Comparison of ENCODE assay signal across 17 mouse cellular contexts in the genomic region with DNA sequence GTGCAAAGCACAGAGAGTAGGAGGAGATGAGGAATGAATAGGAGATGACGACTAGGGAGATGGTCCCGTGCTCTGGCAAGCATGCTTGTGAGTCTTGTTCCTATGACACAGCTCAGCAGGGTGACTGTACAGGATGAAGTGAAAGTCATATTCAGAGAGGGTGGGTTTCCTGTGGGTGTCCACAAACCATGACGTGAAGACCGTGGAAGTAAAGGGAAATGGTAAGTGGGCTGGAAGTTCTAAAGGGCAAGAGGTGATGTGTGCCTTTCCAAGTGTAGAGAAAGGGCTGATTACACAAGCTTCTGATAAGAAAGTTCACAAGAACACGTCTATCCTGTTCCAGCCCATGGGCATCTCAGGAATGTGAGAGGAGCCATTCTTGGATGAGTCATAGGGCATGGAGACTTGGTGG.
DNase-seq lines count a peak whose midpoint lies in the region.
"Had no signal": no experiment of that assay in that cellular context is flagged by ENCODE, and none has a peak within 500 bp of the region (broad histone marks: within the 10 kb centered on the region; RNA-seq: fewer than 3 reads in every experiment).

No protein-coding gene starts in this region.

- H3K4me1 ChIP-seq in heart, embryonic 10.5 days: peaks cover 18% of the 10 kb centered on the region
- peaks cover 11% of the 10 kb centered on the region for H3K4me1 ChIP-seq in megakaryocyte, embryonic 14.5 days
- H3K4me1 ChIP-seq: forebrain, embryonic 15.5 days; hindbrain, embryonic 15.5 days; liver, embryonic 15.5 days had no signal

- H3K27ac ChIP-seq in heart, embryonic 10.5 days: no peak overlapping the region
- H3K27ac ChIP-seq: forebrain, embryonic 15.5 days; hindbrain, embryonic 15.5 days; liver, embryonic 15.5 days had no signal

- no peaks in the 10 kb centered on the region for H3K9me3 ChIP-seq in heart, embryonic 10.5 days
- no peaks in the 10 kb centered on the region for H3K9me3 ChIP-seq in megakaryocyte, embryonic 14.5 days
- H3K9me3 ChIP-seq: forebrain, embryonic 15.5 days; hindbrain, embryonic 15.5 days; liver, embryonic 15.5 days had no signal

- DNase-seq in heart, adult 11 months: peak; percentile 88
- no peak for DNase-seq in heart, embryonic 10.5 days (ENCODE audit: low spot score)
- DNase-seq in lung, adult 18-20 months: peak; percentile 12 to 44
- no peak for DNase-seq in lung, postnatal 25 days (ENCODE audit: low spot score)
- DNase-seq in brain, adult 2 months (ENCODE audit: low read depth, low spot score): peak; percentile 52
- DNase-seq in gastrocnemius, adult 8-10 months (ENCODE audit: low spot score in 2 of 2): no peak
- DNase-seq in adrenal gland, postnatal 25 days: no peak
- DNase-seq: B cell, adult 2 months; cerebellum, postnatal 14 days; gastrocnemius, postnatal 25 days; layer of hippocampus, adult 9-11 months; spleen, adult 18-20 months; thymus, adult 18-20 months had no signal

- no peaks in the 10 kb centered on the region; the same call in 1 of the 2 replicates for H3K27me3 ChIP-seq in heart, embryonic 10.5 days (ENCODE audit: insufficient read depth, poor library complexity, severe bottlenecking)
- H3K27me3 ChIP-seq in megakaryocyte, embryonic 14.5 days (replicated peaks): no peaks in the 10 kb centered on the region
- H3K27me3 ChIP-seq: forebrain, embryonic 15.5 days; hindbrain, embryonic 15.5 days; liver, embryonic 15.5 days had no signal

- H3K36me3 ChIP-seq in heart, embryonic 10.5 days: no peaks in the 10 kb centered on the region
- H3K36me3 ChIP-seq in megakaryocyte, embryonic 14.5 days (replicated peaks; ENCODE audit: low read length): no peaks in the 10 kb centered on the region
- H3K36me3 ChIP-seq: forebrain, embryonic 15.5 days; hindbrain, embryonic 15.5 days; liver, embryonic 15.5 days had no signal

- no peak overlapping the region for H3K4me3 ChIP-seq in heart, embryonic 10.5 days
- H3K4me3 ChIP-seq in megakaryocyte, embryonic 14.5 days (replicated peaks): peak overlapping the region; percentile 59
- H3K4me3 ChIP-seq: forebrain, embryonic 15.5 days; hindbrain, embryonic 15.5 days; liver, embryonic 15.5 days had no signal

- WGBS in heart, embryonic 10.5 days: 43% methylated on average over 5 of the region's 5 CpGs

Comparison
In these comparisons a context has a peak if more than half of its experiments do, and no peak if none do; other contexts are left out.
1. DNase-seq: peak in heart, adult 11 months (single experiment), lung, adult 18-20 months (2 of 2) and brain, adult 2 months (single experiment); none in heart, embryonic 10.5 days (single experiment), lung, postnatal 25 days (single experiment), gastrocnemius, adult 8-10 months (0 of 2) and adrenal gland, postnatal 25 days (single experiment).